Mouse (Mus musculus) neural tube, embryonic 15.5 days (tissue): ENCODE results near the gene Olfr47. TPM values are rescaled to one million over a fixed set of nuclear protein-coding genes. Genes with fewer than 3 reads are reported as not detected.
A peak's percentile ranks its signal among the peaks of the same experiment; 100 is the strongest.

Source experiments
- ATAC-seq: fragments of 200-750 bp; cut with Nextera tagmentation; 2 replicates; pipeline ENCODE4 v1.8.0; 2017; ENCODE audit warnings: mild to moderate bottlenecking, moderate TSS enrichment, moderate library complexity; ENCODE audit not compliant: low FRiP score
- H3K27ac ChIP-seq: fragments of 300-500 bp; sonication (generic); replicated peaks from 2 replicates; pipeline ENCODE4 v1.5.1; 2015; ENCODE audit warnings: mild to moderate bottlenecking, inconsistent platforms
- H3K27me3 ChIP-seq: fragments of 300-500 bp; sonication (generic); replicated peaks from 2 replicates; pipeline ENCODE4 v1.6.1; 2015; ENCODE audit warnings: inconsistent platforms
- H3K36me3 ChIP-seq: fragments of 300-500 bp; sonication (generic); 2 replicates; pipeline ENCODE4 v1.6.1; 2015; ENCODE audit warnings: inconsistent platforms
- H3K4me1 ChIP-seq: fragments of 300-500 bp; sonication (generic); 2 replicates; pipeline ENCODE4 v1.6.1; 2015; ENCODE audit warnings: inconsistent platforms
- H3K4me2 ChIP-seq: fragments of 300-500 bp; sonication (generic); 2 replicates; pipeline ENCODE4 v1.6.1; 2015; ENCODE audit warnings: inconsistent platforms, mild to moderate bottlenecking, moderate library complexity
- H3K4me3 ChIP-seq: fragments of 300-500 bp; sonication (generic); replicated peaks from 2 replicates; pipeline ENCODE4 v1.5.1; 2015; ENCODE audit warnings: mild to moderate bottlenecking, inconsistent platforms
- H3K9ac ChIP-seq: fragments of 300-500 bp; sonication (generic); replicated peaks from 2 replicates; pipeline ENCODE4 v1.6.1; 2015; ENCODE audit warnings: mild to moderate bottlenecking, inconsistent platforms
- H3K9me3 ChIP-seq: fragments of 300-500 bp; sonication (generic); replicated peaks from 2 replicates; pipeline ENCODE4 v1.6.1; 2016; ENCODE audit warnings: inconsistent platforms
- WGBS: fragments of 180-500 bp; shearing (Covaris S2); methylation state at CpG from one replicate; pipeline ENCODE4 v1.1.7; 2015; ENCODE audit warnings: mixed read lengths; 5-methylcytosine and 5-hydroxymethylcytosine counted together
- polyA plus RNA-seq: library from polyadenylated mRNA; unstranded; fragments of >200 nt; fragmentation: Nextera tagmentation; extraction: Ambion mirVana; gene quantifications from 2 replicates; pipeline ENCODE4 v1.2.1, GENCODE M21; 2015

The Olfr47 gene
- polyA plus RNA-seq, 1 experiment from 2014 or later: not detected

DNA sequence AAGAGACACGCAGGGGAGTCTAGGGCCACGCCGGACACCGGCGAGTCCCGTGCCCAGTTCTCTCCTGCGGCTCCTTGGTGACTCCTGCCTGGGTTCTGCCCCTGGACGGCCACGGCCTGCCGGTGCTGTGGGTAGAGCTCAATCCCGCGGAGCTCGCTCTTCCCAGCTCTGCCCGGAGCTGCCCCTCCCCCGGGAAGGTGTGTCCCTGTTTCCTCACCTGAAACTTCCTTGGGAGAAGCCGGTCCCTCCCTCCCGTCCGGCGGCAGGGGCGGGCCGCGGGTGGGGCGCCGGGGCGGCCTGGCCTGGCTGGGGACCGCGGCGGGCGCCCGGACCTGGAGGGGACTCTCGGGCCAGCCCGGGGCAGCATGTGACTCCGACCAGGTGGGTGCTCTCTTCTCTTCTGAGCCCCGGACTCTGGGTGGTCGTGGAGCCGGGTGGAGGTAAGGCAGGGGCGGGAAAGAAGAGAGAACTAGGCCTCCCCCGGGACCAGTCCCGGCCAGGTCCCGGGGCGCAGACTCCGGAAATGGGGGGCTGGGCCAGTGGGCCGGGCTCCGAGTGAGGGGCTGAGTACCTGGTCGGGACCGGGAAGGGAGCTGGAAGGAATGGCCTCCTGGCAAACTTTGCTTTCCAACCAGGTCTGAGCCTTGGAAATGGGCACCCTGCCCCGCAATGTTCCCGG, 34.2 kb downstream of the Olfr47 start, which contains the start of gene Arhgef5:
Arhgef5 (plus strand) TSS at position 220 of the 679 bp plus-strand sequence.
- Histone ChIP-seq H3K27me3 (peaks cover 34% of the 10 kb centered on the region), H3K36me3 (no peaks in the 10 kb centered on the region), H3K27ac (0 out of 2 replicates have a peak within 1 kb of the TSS, but pooled peaks have one; percentile 28), H3K4me1 (peaks cover 11% of the 10 kb centered on the region), H3K9ac (peak within 1 kb of the TSS; percentile 43), H3K9me3 (no peaks in the 10 kb centered on the region), H3K4me2 (peak within 1 kb of the TSS; percentile 86), H3K4me3 (peak within 1 kb of the TSS; percentile 46)
- peak; percentile 75; the same call in 1 of the 2 replicates for ATAC-seq
- under 1% methylated on average over 44 of the region's 48 CpGs for WGBS

DNA sequence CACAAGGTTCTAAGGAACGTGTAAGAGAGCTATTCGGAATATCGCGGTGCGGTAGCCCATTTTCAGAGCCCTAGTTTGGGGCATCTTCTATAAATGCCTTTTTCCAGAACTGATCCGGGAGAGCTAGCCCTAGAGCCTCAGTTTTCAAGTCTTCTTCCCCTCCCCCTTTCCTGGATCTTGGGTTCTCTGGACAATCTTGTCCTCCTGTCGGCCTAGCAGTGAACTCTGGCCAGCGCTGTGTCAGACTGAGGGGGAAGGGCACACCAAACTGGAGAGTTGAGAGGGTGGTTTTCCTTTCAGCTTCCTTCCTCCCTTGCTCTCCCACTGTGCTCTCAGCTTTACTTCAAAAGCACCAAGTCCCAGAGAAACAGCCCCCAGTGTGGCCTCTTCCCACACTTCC, 35.0 kb downstream of the Olfr47 start:
- peak; percentile 70; the same call in 1 of the 2 replicates for ATAC-seq

DNA sequence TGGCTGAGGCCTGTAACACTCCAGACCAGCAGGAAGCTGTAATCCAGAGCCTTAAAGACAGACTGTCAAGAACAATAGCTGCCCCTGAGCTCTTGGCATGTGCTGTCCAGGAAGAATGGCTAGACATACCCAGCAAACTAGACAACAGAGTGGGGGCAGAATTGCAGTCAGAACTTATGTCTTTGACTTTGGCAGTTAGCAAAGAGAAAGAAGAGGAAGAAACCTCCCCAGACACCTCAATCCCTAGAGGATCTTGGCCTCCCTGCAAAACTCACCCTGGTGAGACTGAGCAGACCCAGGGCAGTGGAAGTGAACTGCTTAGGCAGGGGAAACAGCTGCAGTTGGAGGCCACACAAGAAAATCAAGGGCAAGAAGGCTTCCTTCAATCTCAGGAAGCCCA, 41.3 kb downstream of the Olfr47 start:
- no peaks in the 10 kb centered on the region for H3K36me3 ChIP-seq
- no peaks in the 10 kb centered on the region for H3K4me1 ChIP-seq
- no peaks in the 10 kb centered on the region for H3K9me3 ChIP-seq
- H3K9ac ChIP-seq: no peak overlapping the region
- H3K27me3 ChIP-seq: no peaks in the 10 kb centered on the region
- no peak overlapping the region for H3K4me2 ChIP-seq
- no peak overlapping the region for H3K4me3 ChIP-seq
- H3K27ac ChIP-seq: no peak overlapping the region
- ATAC-seq: no peak

More for the DNA sequence above, 35.0 kb downstream of the Olfr47 start:
- H3K27ac ChIP-seq: 0 out of 2 replicates have a peak overlapping the region, but pooled peaks have one; percentile 28
- H3K9me3 ChIP-seq: no peaks in the 10 kb centered on the region
- peaks cover 34% of the 10 kb centered on the region for H3K27me3 ChIP-seq
- peak overlapping the region; percentile 86 for H3K4me2 ChIP-seq
- no peaks in the 10 kb centered on the region for H3K36me3 ChIP-seq
- H3K4me3 ChIP-seq: peak overlapping the region; percentile 46
- H3K4me1 ChIP-seq: peaks cover 11% of the 10 kb centered on the region
- WGBS: 8% methylated on average over 8 of the region's 8 CpGs
- no peak overlapping the region; the same call in 1 of the 2 replicates for H3K9ac ChIP-seq

DNA sequence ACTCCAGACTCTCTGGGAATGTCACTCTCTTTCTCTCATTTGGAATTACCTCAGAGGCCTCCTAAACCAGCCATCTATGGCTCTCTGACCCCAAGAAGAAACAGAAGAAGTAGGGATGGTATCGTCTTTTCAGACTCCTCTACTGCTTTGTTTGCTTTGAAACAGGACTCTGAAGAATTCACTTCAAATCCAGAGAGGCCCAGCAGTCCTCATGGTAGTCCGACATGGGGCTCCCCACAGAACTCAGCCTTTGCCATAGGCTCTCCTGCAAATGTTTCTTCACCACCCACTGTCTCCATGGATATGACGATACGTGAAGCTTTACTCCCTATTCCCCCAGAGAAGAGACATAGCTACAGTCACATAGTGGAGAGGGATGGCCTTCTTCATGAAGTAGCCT, 42.8 kb downstream of the Olfr47 start:
- no peaks in the 10 kb centered on the region for H3K36me3 ChIP-seq
- ATAC-seq: no peak
- no peak overlapping the region for H3K4me2 ChIP-seq
- no peaks in the 10 kb centered on the region for H3K9me3 ChIP-seq
- H3K4me1 ChIP-seq: no peaks in the 10 kb centered on the region
- no peak overlapping the region for H3K9ac ChIP-seq
- WGBS: 86% methylated on average over 4 of the region's 4 CpGs
- H3K27me3 ChIP-seq: no peaks in the 10 kb centered on the region
- no peak overlapping the region for H3K27ac ChIP-seq
- H3K4me3 ChIP-seq: no peak overlapping the region

DNA sequence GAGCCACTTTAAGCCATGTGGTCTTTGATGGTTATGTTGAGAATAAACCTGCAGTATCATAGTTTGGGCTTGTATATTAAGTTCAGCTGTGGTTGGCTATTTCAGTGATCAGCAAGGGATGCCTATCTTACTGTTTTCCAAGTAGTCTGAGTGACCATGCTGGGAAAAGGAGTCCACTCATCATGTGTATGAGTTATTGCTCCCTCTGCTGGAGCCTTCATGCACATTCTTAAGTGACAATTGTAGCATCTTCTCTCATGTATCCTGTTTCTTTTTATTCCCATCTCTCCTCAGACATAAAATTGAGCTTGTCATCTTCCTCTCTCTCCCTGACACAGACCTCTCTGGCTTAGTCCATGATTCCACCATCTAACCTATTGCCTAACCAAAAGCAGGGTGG, 46.9 kb downstream of the Olfr47 start:
- Histone ChIP-seq H3K36me3 (no peaks in the 10 kb centered on the region), H3K4me1 (no peaks in the 10 kb centered on the region), H3K4me3 (no peak overlapping the region), H3K27ac (no peak overlapping the region), H3K27me3 (no peaks in the 10 kb centered on the region), H3K9ac (no peak overlapping the region), H3K9me3 (no peaks in the 10 kb centered on the region), H3K4me2 (no peak overlapping the region)
- ATAC-seq: no peak

DNA sequence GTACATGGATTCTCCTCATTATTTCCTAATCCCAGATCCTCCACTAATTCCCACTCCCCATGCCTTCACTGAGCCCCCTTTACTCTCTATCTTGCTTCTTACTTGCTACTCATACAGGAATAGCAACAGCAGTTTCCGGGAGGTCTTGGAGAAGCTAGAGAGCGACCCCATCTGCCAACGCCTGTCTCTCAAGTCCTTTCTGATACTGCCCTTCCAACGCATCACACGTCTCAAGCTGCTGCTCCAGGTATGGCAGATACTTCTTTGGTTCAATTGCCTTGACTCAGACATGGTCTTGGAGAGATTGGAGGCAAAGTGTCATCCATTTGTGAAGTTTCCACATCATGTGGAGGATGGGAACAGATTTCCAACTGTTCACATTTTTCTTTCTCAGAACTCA, 49.2 kb downstream of the Olfr47 start:
- Histone ChIP-seq H3K9me3 (no peaks in the 10 kb centered on the region), H3K27ac (no peak overlapping the region), H3K36me3 (no peaks in the 10 kb centered on the region), H3K27me3 (no peaks in the 10 kb centered on the region), H3K9ac (no peak overlapping the region), H3K4me1 (no peaks in the 10 kb centered on the region), H3K4me3 (no peak overlapping the region), H3K4me2 (no peak overlapping the region)
- 96% methylated on average over 5 of the region's 5 CpGs for WGBS
- no peak for ATAC-seq

Other genes with a start within 250 kb of the Olfr47 start
- not detected in 2 replicates for gene Olfr441, start 125.2 kb upstream of the Olfr47 start, polyA plus RNA-seq
- not detected in 2 replicates for gene Olfr237-ps1, start 85.0 kb upstream of the Olfr47 start, polyA plus RNA-seq
- gene Olfr437, start 68.2 kb upstream of the Olfr47 start, polyA plus RNA-seq: not detected in 2 replicates
- gene Olfr13, start 59.4 kb upstream of the Olfr47 start, polyA plus RNA-seq: not detected in 2 replicates
- not detected in 2 replicates for gene Olfr435, start 34.4 kb upstream of the Olfr47 start, polyA plus RNA-seq
- gene Olfr434, start 18.5 kb upstream of the Olfr47 start, polyA plus RNA-seq: not detected in 2 replicates
- gene Arhgef5, start 34.1 kb downstream of the Olfr47 start, polyA plus RNA-seq: 1.9 and 4.5 TPM in 2 replicates
- gene Nobox, start 78.0 kb downstream of the Olfr47 start, polyA plus RNA-seq: 0.14 TPM in 1 of 2 replicates, not detected in the other